Mouse (Mus musculus) MEL (cell line): ENCODE data around the gene Cep135. TPM values are rescaled to one million over a fixed set of nuclear protein-coding genes. Genes with fewer than 3 reads are reported as not detected.
A peak's percentile ranks its signal among the peaks of the same experiment; 100 is the strongest.

ENCODE experiments used
- DNase-seq: peaks from one replicate; pipeline ENCODE4 v3.0.0; 2011; ENCODE audit warnings: low read depth, low spot score
- H3K27ac ChIP-seq: 2 replicates; pipeline ENCODE4 v1.5.1; 2012; ENCODE audit warnings: low read depth, mild to moderate bottlenecking, control low read depth, low read length, moderate library complexity; ENCODE audit not compliant: control insufficient read depth
- H3K27me3 ChIP-seq, 2 experiments: fragments of 150-350 bp in 1 of 2; sonication (generic) in 1 of 2; 2 replicates each; pipeline ENCODE4 v1.6.1; 2012; ENCODE audit warnings: low read length in 2 of 2, mild to moderate bottlenecking in 2 of 2, improper control_type of control experiment in 1 of 2, moderate library complexity in 1 of 2; ENCODE audit not compliant: insufficient read depth in 2 of 2, control insufficient read depth in 1 of 2
- H3K36me3 ChIP-seq, 2 experiments: 2 replicates each; pipeline ENCODE4 v1.6.1; 2012 to 2014; ENCODE audit warnings: low read length in 2 of 2, improper control_type of control experiment in 1 of 2, inconsistent platforms in 1 of 2, mild to moderate bottlenecking in 1 of 2; ENCODE audit not compliant: insufficient read depth in 2 of 2, control insufficient read depth in 1 of 2
- H3K4me1 ChIP-seq, 2 experiments: fragments of 150-350 bp in 1 of 2; sonication (generic) in 1 of 2; 2 replicates each; pipeline ENCODE4 v1.6.1; 2012; ENCODE audit warnings: low read length in 2 of 2, improper control_type of control experiment in 1 of 2, mild to moderate bottlenecking in 1 of 2; ENCODE audit not compliant: insufficient read depth in 2 of 2, control insufficient read depth in 1 of 2
- H3K4me3 ChIP-seq, 2 experiments: fragments of 150-350 bp in 1 of 2; sonication (generic) in 1 of 2; 2 replicates each; pipeline ENCODE4 v1.5.1; 2012; ENCODE audit warnings: low read depth in 2 of 2, low read length in 2 of 2, mild to moderate bottlenecking in 2 of 2, moderate library complexity in 2 of 2, control low read depth in 1 of 2, improper control_type of control experiment in 1 of 2; ENCODE audit not compliant: control insufficient read depth in 1 of 2, insufficient read depth in 1 of 2
- H3K79me2 ChIP-seq: 2 replicates; pipeline ENCODE4 v1.6.1; 2012; ENCODE audit warnings: mild to moderate bottlenecking, low read length, moderate library complexity; ENCODE audit not compliant: control insufficient read depth, poor library complexity, insufficient read depth
- H3K9ac ChIP-seq: 2 replicates; pipeline ENCODE4 v1.6.1; 2012; ENCODE audit warnings: low read depth, mild to moderate bottlenecking, control low read depth, low read length, moderate library complexity; ENCODE audit not compliant: control insufficient read depth, poor library complexity, severe bottlenecking
- H3K9me3 ChIP-seq: fragments of 150-350 bp; sonication (generic); replicated peaks from 2 replicates; pipeline ENCODE4 v1.6.1; 2012; ENCODE audit warnings: mild to moderate bottlenecking, low read length, improper control_type of control experiment, moderate library complexity; ENCODE audit not compliant: insufficient read depth
- BHLHE40 ChIP-seq: IDR thresholded peaks from 2 replicates; pipeline ENCODE4 v1.6.1; 2012; ENCODE audit warnings: low read depth, mild to moderate bottlenecking, inconsistent platforms, low read length, improper control_type of control experiment, borderline replicate concordance
- CHD1 ChIP-seq: IDR thresholded peaks from 2 replicates; pipeline ENCODE4 v1.6.1; 2012; ENCODE audit warnings: low read depth, mild to moderate bottlenecking, inconsistent platforms, low read length, improper control_type of control experiment
- CHD2 ChIP-seq: IDR thresholded peaks from 2 replicates; pipeline ENCODE4 v1.6.1; 2011; ENCODE audit warnings: low read length, improper control_type of control experiment
- CTCF ChIP-seq, 3 experiments: IDR thresholded peaks in 2 of 3; conservative IDR thresholded peaks in 1 of 3; 2 replicates each; pipeline ENCODE4 v1.5.1; 2011 to 2012; ENCODE audit warnings: low read length in 3 of 3, low read depth in 2 of 3, mild to moderate bottlenecking in 2 of 3, improper control_type of control experiment in 1 of 3, inconsistent platforms in 1 of 3, mixed read lengths in 1 of 3, moderate library complexity in 1 of 3; ENCODE audit not compliant: control insufficient read depth in 1 of 3, insufficient read depth in 1 of 3, poor library complexity in 1 of 3, severe bottlenecking in 1 of 3
- E2F4 ChIP-seq: IDR thresholded peaks from 2 replicates; pipeline ENCODE4 v1.6.1; 2011; ENCODE audit warnings: low read depth, low read length, improper control_type of control experiment, borderline replicate concordance
- ELF1 ChIP-seq: IDR thresholded peaks from 2 replicates; pipeline ENCODE4 v1.6.1; 2014; ENCODE audit warnings: low read depth, mild to moderate bottlenecking, inconsistent platforms, low read length, improper control_type of control experiment, moderate library complexity
- EP300 ChIP-seq, 2 experiments: IDR thresholded peaks; 2 replicates each; pipeline ENCODE4 v1.6.1; 2011; ENCODE audit warnings: improper control_type of control experiment in 2 of 2, low read length in 2 of 2, low read depth in 1 of 2, mild to moderate bottlenecking in 1 of 2
- ETS1 ChIP-seq: IDR thresholded peaks from 2 replicates; pipeline ENCODE4 v1.6.1; 2012; ENCODE audit warnings: low read depth, mild to moderate bottlenecking, inconsistent platforms, low read length, improper control_type of control experiment, moderate library complexity
- GATA1 ChIP-seq: IDR thresholded peaks from 2 replicates; pipeline ENCODE4 v1.6.1; 2011; ENCODE audit warnings: low read depth, low read length, improper control_type of control experiment
- HCFC1 ChIP-seq: IDR thresholded peaks from 2 replicates; pipeline ENCODE4 v1.6.1; 2012; ENCODE audit warnings: low read depth, mild to moderate bottlenecking, inconsistent platforms, low read length, improper control_type of control experiment, moderate library complexity
- JUND ChIP-seq: IDR thresholded peaks from 2 replicates; pipeline ENCODE4 v1.6.1; 2011; ENCODE audit warnings: low read depth, mild to moderate bottlenecking, improper control_type of control experiment, low read length
- KAT2A ChIP-seq: conservative IDR thresholded peaks from 2 replicates; pipeline ENCODE4 v1.6.1; 2012; ENCODE audit warnings: low read depth, low read length, improper control_type of control experiment, inconsistent platforms
- MAFK ChIP-seq: IDR thresholded peaks from 2 replicates; pipeline ENCODE4 v1.6.1; 2011; ENCODE audit warnings: low read depth, mild to moderate bottlenecking, low read length, improper control_type of control experiment, borderline replicate concordance
- MAZ ChIP-seq: IDR thresholded peaks from 2 replicates; pipeline ENCODE4 v1.6.1; 2012; ENCODE audit warnings: low read depth, mild to moderate bottlenecking, inconsistent platforms, low read length, improper control_type of control experiment
- MXI1 ChIP-seq: IDR thresholded peaks from 2 replicates; pipeline ENCODE4 v1.6.1; 2011; ENCODE audit warnings: mild to moderate bottlenecking, low read depth, low read length, improper control_type of control experiment
- MYB ChIP-seq: IDR thresholded peaks from 2 replicates; pipeline ENCODE4 v1.6.1; 2011; ENCODE audit warnings: mild to moderate bottlenecking, low read depth, low read length, improper control_type of control experiment
- MYC ChIP-seq: IDR thresholded peaks from 2 replicates; pipeline ENCODE4 v1.6.1; 2011; ENCODE audit warnings: low read depth, mild to moderate bottlenecking, low read length, improper control_type of control experiment, moderate library complexity
- NELFE ChIP-seq: IDR thresholded peaks from 2 replicates; pipeline ENCODE4 v1.6.1; 2011; ENCODE audit warnings: low read depth, low read length, improper control_type of control experiment
- POLR2A ChIP-seq, 2 experiments: IDR thresholded peaks; 2 replicates each; pipeline ENCODE4 v1.6.1; 2011 to 2012; ENCODE audit warnings: low read length in 2 of 2, mild to moderate bottlenecking in 2 of 2, control low read depth in 1 of 2, improper control_type of control experiment in 1 of 2, low read depth in 1 of 2, moderate library complexity in 1 of 2; ENCODE audit not compliant: control insufficient read depth in 1 of 2, insufficient read depth in 1 of 2, poor library complexity in 1 of 2
- POLR2AphosphoS2 ChIP-seq: IDR thresholded peaks from 2 replicates; pipeline ENCODE4 v1.6.1; 2011; ENCODE audit warnings: low read length, improper control_type of control experiment
- POLR2AphosphoS5 ChIP-seq: IDR thresholded peaks from 2 replicates; pipeline ENCODE4 v1.6.1; 2012; ENCODE audit warnings: low read depth, borderline replicate concordance, mild to moderate bottlenecking, inconsistent platforms, low read length, moderate library complexity, mixed read lengths
- RAD21 ChIP-seq: IDR thresholded peaks from 2 replicates; pipeline ENCODE4 v1.6.1; 2011; ENCODE audit warnings: mild to moderate bottlenecking, low read depth, low read length, improper control_type of control experiment
- RCOR1 ChIP-seq: IDR thresholded peaks from 2 replicates; pipeline ENCODE4 v1.6.1; 2012; ENCODE audit warnings: low read depth, mild to moderate bottlenecking, inconsistent platforms, low read length, improper control_type of control experiment
- SIN3A ChIP-seq: IDR thresholded peaks from 2 replicates; pipeline ENCODE4 v1.6.1; 2012; ENCODE audit warnings: low read length, improper control_type of control experiment, inconsistent platforms
- SMC3 ChIP-seq: IDR thresholded peaks from 2 replicates; pipeline ENCODE4 v1.6.1; 2011; ENCODE audit warnings: low read depth, low read length, improper control_type of control experiment
- TBP ChIP-seq: IDR thresholded peaks from 2 replicates; pipeline ENCODE4 v1.8.0; 2011; ENCODE audit warnings: low read depth, low read length, improper control_type of control experiment
- TCF12 ChIP-seq: IDR thresholded peaks from 2 replicates; pipeline ENCODE4 v1.6.1; 2014; ENCODE audit warnings: low read depth, mild to moderate bottlenecking, inconsistent platforms, low read length, improper control_type of control experiment, moderate library complexity
- UBTF ChIP-seq: IDR thresholded peaks from 2 replicates; pipeline ENCODE4 v1.6.1; 2012; ENCODE audit warnings: low read depth, mild to moderate bottlenecking, inconsistent platforms, low read length, improper control_type of control experiment, moderate library complexity, borderline replicate concordance; ENCODE audit not compliant: insufficient read depth
- USF2 ChIP-seq, 2 experiments: IDR thresholded peaks; 2 replicates each; pipeline ENCODE4 v1.6.1; 2011 to 2012; ENCODE audit warnings: improper control_type of control experiment in 2 of 2, low read length in 2 of 2, borderline replicate concordance in 1 of 2, inconsistent platforms in 1 of 2, low read depth in 1 of 2, mild to moderate bottlenecking in 1 of 2; ENCODE audit not compliant: insufficient read depth in 1 of 2
- ZC3H11A ChIP-seq: IDR thresholded peaks from 2 replicates; pipeline ENCODE4 v1.6.1; 2012; ENCODE audit warnings: low read depth, mild to moderate bottlenecking, inconsistent platforms, low read length, improper control_type of control experiment
- ZKSCAN1 ChIP-seq: IDR thresholded peaks from 2 replicates; pipeline ENCODE4 v1.6.1; 2012; ENCODE audit warnings: low read depth, mild to moderate bottlenecking, inconsistent platforms, low read length, improper control_type of control experiment, moderate library complexity
- ZMIZ1 ChIP-seq: IDR thresholded peaks from 2 replicates; pipeline ENCODE4 v1.6.1; 2012; ENCODE audit warnings: low read depth, mild to moderate bottlenecking, inconsistent platforms, low read length, improper control_type of control experiment, moderate library complexity
- ZNF384 ChIP-seq: IDR thresholded peaks from 2 replicates; pipeline ENCODE4 v1.6.1; 2012; ENCODE audit warnings: low read depth, mild to moderate bottlenecking, inconsistent platforms, low read length, improper control_type of control experiment
- polyA plus RNA-seq, 2 experiments: library from polyadenylated mRNA; stranded (reverse) in 1 of 2; unstranded in 1 of 2; fragments of >175 nt in 1 of 2; fragments of >200 nt in 1 of 2; gene quantifications; 2 replicates each; pipeline versions ENCODE4 v1.2.1 to v1.2.4; 2012; ENCODE audit warnings: low replicate concordance in 2 of 2, low read depth in 1 of 2; ENCODE audit not compliant: insufficient read length in 2 of 2, insufficient read depth in 1 of 2, missing spikeins in 1 of 2
- total RNA-seq: library from RNA; depleted of rRNA; stranded (reverse); fragments of 300-350 nt; gene quantifications from 2 replicates; pipeline ENCODE4 v1.2.3, GENCODE M21; 2012

Gene Cep135
- total and polyA plus RNA-seq, 3 experiments, result 9.2 to 9.3 TPM; not detected in 1

DNA sequence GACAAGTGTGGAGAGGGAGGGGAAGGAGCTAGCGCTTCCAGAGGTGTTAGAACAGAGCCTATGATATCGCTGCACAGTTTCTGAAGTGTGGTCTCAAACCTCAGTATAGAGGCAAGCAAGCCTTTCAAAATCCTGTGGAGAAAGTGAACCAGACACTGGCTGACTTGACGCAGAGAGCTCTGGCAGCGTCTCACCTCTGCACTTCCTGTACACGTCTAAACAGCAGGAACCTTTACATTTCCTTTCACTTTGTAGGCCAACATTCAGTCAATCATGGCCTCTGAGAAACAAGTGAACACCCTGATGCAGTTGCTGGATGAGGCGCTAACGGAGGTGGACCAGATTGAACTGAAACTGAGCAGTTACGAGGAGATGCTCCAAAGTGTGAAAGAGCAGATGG is 45.3 kb upstream of the Cep135 start:
- Histone ChIP-seq H3K4me1 (no peaks in the 10 kb centered on the region), H3K9me3 (no peaks in the 10 kb centered on the region), H3K4me3 (no peak overlapping the region), H3K36me3 (peaks cover 0 to 6% of the 10 kb centered on the region in 2 experiments; a peak in 2 of 4 replicates), H3K27me3 (no peaks in the 10 kb centered on the region), H3K79me2 (no peaks in the 10 kb centered on the region), H3K9ac (no peak overlapping the region), H3K27ac (no peak overlapping the region)
- DNase-seq, result no peak
- TF ChIP-seq NELFE, result no peak

DNA sequence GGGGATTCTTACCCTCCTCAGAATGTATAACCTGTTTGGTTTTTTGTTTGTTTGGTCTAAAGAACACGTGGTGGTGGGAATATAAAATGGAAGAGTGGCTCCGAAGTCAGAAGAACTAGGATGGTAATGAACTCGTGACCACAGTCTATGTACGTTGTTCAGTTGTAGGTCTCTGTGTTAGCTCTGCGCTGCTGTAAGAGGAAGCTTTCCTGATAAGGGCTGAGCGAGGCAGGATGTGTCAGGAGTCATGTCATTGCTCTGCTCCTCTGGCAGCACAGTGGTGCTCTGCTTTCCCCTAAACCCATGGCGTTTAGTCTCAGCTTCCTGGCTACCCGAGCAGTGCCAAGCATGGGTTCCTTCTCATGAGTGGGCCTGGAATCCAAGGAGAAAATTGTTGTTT is 38.1 kb upstream of the Cep135 start:
- peak; percentile 68 for DNase-seq
- Histone ChIP-seq H3K4me1 (peaks cover 1 to 8% of the 10 kb centered on the region in 2 experiments; a peak in 3 of 4 replicates), H3K27me3 (no peaks in the 10 kb centered on the region), H3K4me3 (no peak overlapping the region), H3K79me2 (no peaks in the 10 kb centered on the region), H3K36me3 (peaks cover 6 to 9% of the 10 kb centered on the region in 2 experiments), H3K9ac (no peak overlapping the region), H3K9me3 (no peaks in the 10 kb centered on the region), H3K27ac (no peak overlapping the region)
- no peak for TF ChIP-seq POLR2AphosphoS2
- no peak for TF ChIP-seq E2F4
- no peak for TF ChIP-seq ZMIZ1
- TF ChIP-seq MAFK, result no peak
- no peak for TF ChIP-seq MYB
- no peak for TF ChIP-seq ELF1
- TF ChIP-seq MYC, result no peak
- no peak for TF ChIP-seq CHD2
- TF ChIP-seq SIN3A, result no peak
- TF ChIP-seq TCF12, result no peak
- no peak for TF ChIP-seq SMC3
- TF ChIP-seq UBTF, result no peak
- TF ChIP-seq EP300 (IDR thresholded peaks at IDR 0.05; ENCODE audit: low read depth in 1 of 2, low read length in 2 of 2), result peak; percentile 13 to 43; a peak in 1 of 4 replicates
- TF ChIP-seq HCFC1, result no peak
- no peak for TF ChIP-seq KAT2A
- no peak for TF ChIP-seq POLR2A (IDR thresholded peaks at IDR 0.05; ENCODE audit: control insufficient read depth in 1 of 2, insufficient read depth in 1 of 2, low read depth in 1 of 2, low read length in 2 of 2, poor library complexity in 1 of 2)
- TF ChIP-seq RCOR1, result 0 out of 2 replicates have a peak, but pooled peaks have one; percentile 10
- no peak for TF ChIP-seq ZNF384
- TF ChIP-seq TBP, result 0 out of 2 replicates have a peak, but pooled peaks have one; percentile 46
- no peak for TF ChIP-seq BHLHE40
- TF ChIP-seq ETS1, result no peak
- no peak for TF ChIP-seq POLR2AphosphoS5
- TF ChIP-seq NELFE, result no peak
- no peak for TF ChIP-seq RAD21
- TF ChIP-seq ZKSCAN1, result no peak
- no peak for TF ChIP-seq JUND
- TF ChIP-seq GATA1, result peak; percentile 52
- TF ChIP-seq USF2 (IDR thresholded peaks at IDR 0.05; ENCODE audit: borderline replicate concordance in 1 of 2, insufficient read depth in 1 of 2, low read depth in 1 of 2, low read length in 2 of 2), result no peak
- TF ChIP-seq MXI1, result no peak
- TF ChIP-seq MAZ, result no peak
- no peak for TF ChIP-seq CTCF (IDR thresholded peaks at IDR 0.05 in 2 of 3, conservative IDR thresholded peaks at IDR 0.05 in 1 of 3; ENCODE audit: control insufficient read depth in 1 of 3, insufficient read depth in 1 of 3, low read depth in 2 of 3, low read length in 3 of 3, poor library complexity in 1 of 3, severe bottlenecking in 1 of 3)
- TF ChIP-seq CHD1, result no peak
- TF ChIP-seq ZC3H11A, result no peak
